Mouse (Mus musculus): ENCODE measurements at regions not wholly inside any gene's neighbourhood (a gene's known extent, or its start where the extent isn't known, plus 50 kb on each side); places are given as distances from the start of the nearest gene placed in this dataset.

DNA sequence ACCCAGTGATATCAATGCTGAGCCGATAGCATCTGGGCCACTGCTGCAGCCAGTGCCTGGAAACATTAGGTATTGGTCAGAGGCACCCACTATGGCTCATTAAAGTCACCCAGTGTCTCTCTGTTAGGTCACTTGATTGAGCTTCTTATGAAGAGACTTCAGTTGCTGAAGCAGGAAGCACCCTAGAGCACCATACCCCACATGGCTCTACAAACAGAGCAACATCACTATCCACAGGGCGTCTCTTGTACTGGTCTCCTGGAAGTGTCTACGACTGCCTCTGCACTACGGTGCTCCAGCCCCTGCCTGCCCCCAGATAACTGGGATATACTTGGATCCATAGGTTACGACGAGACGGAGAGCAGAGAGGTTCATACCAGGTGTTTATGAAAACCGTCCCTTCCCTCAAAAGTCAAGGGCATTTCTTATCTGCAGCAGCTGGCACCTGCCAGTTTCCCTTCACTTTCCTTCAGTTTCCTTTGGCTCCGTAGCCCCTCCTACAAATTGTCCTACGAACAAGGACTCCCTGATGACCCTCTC is 100.6 kb upstream of the Fut8 start:
- intact Hi-C loops (cut with DNase I), result no loop called here
- no peak for DNase-seq

- intact Hi-C loops (cut with DNase I), result no loop called here
These were observed 102.3 kb upstream of the Fut8 start for GRCm38 (mm10) chr12:77135661-77136060.

DNA sequence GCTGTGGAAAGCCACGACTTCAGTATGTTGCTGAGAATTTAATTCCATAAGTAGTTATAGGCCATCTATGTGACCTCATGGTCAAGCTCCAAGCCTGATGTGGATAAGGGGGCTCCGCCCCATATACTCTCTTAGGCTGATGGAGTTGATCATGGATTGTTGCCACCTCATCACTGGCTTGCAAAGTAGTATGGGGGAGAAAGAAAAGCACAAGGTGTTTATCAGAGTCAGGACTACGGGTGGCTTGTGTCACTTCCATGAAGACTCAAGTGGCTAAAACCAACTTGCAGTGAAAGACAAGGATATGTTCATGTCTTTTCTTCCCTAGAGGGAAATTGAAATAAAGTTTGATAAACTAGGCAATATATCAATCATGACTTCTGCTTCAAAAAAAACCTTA is 102.9 kb upstream of the Fut8 start:
- no peak for DNase-seq
- intact Hi-C loops (cut with DNase I), result no loop called here

More at GRCm38 (mm10) chr12:77135661-77136060, 102.3 kb upstream of the Fut8 start:
- DNase-seq, result no peak

- intact Hi-C loops (cut with DNase I), result no loop called here
These were observed 103.5 kb upstream of the Fut8 start for GRCm38 (mm10) chr12:77134306-77135010.

DNA sequence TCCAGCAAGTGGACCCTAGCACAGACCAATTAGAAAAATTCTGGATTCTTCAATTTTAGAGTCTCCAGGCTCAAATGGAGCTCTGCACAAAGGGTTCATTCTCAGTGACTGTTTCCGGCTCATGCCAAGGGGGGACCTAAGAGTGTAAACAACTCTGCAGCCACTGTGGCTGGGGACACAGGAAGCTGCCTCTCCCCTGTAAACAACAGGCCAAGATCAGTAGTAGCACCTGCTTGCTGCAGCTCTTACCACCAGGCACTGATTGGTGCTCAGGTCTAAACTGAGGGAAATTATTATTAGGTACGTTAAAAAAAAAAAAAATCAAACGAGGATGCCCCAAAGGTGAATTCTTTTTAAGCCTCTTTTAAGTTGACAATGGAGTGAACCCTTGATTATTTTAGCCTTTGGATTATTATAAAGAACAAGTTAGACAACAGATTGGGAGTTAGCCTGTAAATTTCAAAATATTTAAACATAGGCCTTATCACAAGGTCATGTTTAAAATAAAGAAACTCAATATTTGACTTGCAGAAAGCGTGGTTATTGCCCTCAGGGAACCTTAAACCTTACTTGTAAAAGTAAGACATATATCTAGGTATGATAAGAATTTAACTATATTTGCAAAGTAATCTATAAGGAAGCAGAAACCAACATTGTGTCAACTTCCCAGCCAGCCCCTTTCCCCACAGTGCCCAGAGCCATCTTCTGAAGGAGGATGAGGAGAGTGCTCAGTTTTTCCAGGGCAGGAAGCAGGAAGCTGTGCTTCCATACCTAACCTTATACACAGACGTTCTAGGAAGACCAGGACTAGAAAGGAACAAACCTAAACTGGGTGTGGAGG is 104.2 kb upstream of the Fut8 start:
- intact Hi-C loops (cut with DNase I), result no loop called here
- no peak for DNase-seq

More at GRCm38 (mm10) chr12:77134306-77135010, 103.5 kb upstream of the Fut8 start:
- DNase-seq, result no peak

GRCm38 (mm10) chr12:77131328-77131727 is 106.6 kb upstream of the Fut8 start:
- intact Hi-C loops (cut with DNase I), result no loop called here
- no peak for DNase-seq

DNA sequence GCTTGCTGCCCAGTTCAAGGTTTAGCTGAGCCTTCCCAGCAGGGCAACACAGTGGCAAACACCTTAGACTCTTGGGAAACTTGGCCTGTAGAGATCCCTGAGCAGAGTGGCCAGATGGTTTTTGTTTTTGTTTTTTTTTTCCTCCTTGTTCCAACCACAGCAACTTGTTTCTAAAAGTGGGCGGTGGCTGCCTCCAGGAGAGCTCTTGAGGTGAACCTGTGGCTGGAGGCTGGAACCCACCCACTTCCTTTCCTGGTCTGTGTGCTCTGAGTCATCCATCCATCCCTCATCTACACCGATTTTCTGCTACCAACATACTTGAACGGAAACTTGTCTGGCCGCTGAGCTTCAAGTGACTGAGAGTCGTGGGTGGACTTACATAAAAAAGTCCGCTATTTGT is 107.4 kb upstream of the Fut8 start:
- intact Hi-C loops (cut with DNase I), result no loop called here

GRCm38 (mm10) chr12:77124267-77124666 is 113.7 kb upstream of the Fut8 start:
- DNase-seq, result no peak
- intact Hi-C loops (cut with DNase I), result no loop called here

More for the DNA sequence above, 107.4 kb upstream of the Fut8 start:
- no peak for DNase-seq

DNA sequence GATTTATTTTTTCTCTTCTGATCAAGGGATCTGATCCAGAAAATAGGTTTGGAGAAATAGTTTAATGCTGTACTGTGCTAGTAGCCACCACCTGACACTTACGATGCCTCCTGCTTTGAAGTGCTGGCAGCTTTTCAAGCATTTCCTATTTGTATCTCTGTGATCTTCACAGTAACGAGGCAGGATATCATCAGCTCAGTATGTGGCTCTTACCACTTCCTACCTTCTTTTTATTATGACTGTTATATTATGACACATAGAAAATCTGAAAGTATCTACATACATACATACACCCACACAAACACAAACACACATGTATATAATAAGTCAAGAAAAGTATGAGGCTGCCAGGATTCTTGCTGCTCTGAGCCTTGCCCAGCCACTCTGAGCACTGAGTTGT is 124.4 kb upstream of the Fut8 start:
- no peak for DNase-seq
- intact Hi-C loops (cut with DNase I), result no loop called here

DNA sequence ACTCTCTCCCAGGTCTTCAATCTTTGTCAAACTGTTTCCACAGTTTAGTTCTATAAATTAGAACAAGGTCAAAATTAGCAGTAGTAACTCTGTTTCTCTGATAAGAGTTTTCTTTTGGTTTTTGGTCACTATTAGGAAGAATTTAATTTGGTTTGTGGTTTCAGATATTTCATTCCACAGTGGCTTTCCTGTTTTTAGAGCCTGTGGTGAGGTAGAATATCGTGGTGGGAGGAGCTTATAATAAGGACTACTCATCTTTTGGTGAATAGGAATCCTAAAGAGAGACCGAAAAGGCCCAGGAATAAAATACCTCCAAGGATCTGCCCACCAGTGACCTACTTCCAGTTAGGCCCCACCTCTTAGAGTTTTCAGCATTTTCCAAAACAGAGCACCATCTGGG is 125.8 kb upstream of the Fut8 start:
- intact Hi-C loops (cut with DNase I), result no loop called here
- no peak for DNase-seq

DNA sequence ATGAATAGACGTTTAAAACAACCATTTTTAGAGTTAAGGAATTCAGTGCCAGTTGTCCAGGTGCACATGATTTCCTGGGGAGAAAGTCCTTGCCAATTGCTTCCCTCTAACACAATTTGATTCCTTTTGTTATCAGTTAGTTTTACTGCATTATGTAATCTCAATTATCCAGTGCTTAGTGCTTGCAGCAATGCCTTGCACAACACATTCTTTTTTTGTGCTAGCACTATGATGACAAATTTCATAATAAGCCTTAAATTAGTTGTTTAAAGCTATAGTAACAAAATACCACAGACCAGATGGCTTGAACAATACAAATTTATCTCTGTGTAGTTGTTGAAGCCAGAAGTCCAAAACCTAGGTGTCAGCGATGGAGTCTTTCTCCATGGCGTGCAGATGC is 130.7 kb upstream of the Fut8 start:
- no peak for DNase-seq
- intact Hi-C loops (cut with DNase I), result no loop called here

DNA sequence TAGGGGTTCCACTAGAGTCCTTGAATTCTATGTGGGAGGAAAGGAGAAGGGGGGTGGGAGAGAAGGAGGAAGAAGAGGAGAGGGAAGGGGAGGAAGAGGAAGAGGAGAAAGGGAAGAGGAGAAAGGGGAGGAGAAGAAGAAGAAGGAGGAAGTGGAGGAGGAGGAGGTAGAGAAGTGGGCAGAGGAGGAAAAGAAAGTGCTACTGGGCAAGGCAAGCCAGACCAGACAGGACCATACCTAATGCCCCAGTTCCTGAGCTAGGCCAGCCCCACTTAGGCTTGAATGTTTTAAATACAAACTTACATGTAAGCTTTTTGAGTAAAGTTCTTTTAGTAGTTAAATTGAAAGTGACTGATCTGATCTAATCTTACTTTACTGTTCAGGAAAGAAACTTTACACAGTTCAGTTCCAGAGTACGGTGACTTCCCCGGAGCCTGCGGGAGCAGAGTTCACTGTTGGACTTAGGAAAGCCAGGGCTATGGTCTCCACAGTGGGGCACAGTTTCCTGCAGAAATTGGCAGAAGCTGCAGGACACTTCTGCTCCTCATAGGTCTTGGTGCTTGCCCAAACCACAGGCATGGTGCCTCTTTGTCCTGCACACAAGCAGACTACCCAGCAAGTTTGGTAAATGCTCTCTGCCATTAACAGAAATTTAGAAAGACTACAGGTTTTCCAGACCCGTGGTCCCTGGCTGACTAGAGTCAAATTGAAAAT is 131.9 kb upstream of the Fut8 start:
- intact Hi-C loops (cut with DNase I), result no loop called here
- no peak for DNase-seq

DNA sequence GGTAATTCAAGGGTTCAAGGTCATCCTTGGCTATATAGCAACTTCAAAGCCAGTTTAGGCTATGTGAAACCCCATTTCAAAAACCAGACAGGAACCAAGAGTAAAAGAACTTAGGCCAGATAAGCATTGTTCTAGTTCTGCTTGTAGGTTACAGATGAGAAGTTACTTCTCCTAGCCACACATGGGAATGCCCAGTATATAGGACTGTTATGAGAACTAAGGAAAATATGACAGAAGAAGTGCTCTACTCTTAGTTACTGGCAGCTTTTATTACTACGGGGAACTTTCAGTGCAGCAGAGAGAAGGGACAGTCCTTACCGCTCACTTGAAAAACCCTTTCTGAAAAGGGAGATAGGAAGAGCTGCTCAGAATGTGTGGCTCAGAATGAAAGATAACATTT is 137.4 kb upstream of the Fut8 start:
- intact Hi-C loops (cut with DNase I), result no loop called here
- DNase-seq, result no peak

DNA sequence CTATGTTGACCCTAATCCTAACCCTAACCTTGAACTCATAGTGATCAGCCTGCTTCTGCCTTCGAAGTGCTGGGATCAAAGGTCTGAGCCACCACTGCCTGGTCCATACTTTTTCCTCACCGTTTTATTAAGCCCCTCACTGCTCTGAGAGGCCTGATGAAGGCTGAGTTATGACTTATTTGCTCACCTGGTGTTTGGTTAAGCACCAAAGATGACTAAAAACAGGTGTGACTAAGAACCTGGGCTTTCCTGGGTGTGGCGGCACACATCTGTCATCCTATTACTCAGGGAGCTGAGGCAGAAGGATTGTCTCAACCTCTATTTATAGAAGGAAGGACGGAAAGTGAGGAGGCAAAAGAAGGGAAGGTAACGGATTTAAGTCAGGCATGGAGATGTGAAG is 137.5 kb upstream of the Max start:
- intact Hi-C loops (cut with DNase I), result no loop called here
- DNase-seq, result no peak

DNA sequence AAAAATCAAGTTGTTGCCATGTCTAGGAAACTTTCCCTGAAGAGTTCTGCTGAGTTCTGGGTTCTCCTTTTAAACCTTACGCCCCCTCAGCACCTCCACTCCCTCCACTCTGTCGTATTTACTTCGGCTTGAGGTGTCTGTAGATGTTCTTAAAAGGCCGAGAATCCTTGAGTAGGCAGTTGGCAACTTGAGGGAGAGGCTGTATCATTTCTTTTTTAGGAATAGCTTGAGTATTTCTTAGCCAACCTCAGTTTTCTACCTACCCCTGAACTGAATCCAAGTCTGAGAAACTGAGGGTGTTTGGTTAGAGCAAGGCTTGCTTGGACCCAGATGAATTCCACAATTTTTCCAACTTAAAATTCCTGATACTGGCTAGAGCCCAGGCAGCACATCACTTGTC is 136.8 kb upstream of the Max start:
- DNase-seq, result no peak
- intact Hi-C loops (cut with DNase I), result no loop called here

- DNase-seq, result no peak
- intact Hi-C loops (cut with DNase I), result no loop called here
These were observed 135.8 kb upstream of the Max start for GRCm38 (mm10) chr12:77097831-77098230.

DNA sequence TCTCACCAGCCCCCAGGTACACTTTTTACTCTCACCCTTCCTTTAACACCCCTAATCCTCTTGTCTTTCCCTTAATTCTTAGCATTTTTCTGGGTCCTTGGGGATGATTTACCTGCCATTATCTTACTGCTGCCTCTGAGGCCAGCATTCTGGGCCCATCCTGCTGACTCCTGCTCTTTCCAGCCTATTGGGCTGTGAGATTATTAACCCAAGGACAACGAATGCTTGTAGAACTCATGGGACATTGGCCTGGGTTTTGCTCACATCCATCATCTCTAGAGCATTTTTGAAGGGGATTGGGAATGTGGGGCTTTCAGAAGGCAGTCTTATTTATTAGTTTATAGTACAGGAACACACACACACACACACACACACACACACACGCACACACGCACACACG is 134.5 kb upstream of the Max start:
- no peak for DNase-seq
- intact Hi-C loops (cut with DNase I), result no loop called here

GRCm38 (mm10) chr12:77094999-77095915 is 133.3 kb upstream of the Max start:
- intact Hi-C loops (cut with DNase I), result no loop called here
- no peak for DNase-seq

GRCm38 (mm10) chr12:77094168-77094567 is 132.2 kb upstream of the Max start:
- DNase-seq, result no peak
- intact Hi-C loops (cut with DNase I), result no loop called here

DNA sequence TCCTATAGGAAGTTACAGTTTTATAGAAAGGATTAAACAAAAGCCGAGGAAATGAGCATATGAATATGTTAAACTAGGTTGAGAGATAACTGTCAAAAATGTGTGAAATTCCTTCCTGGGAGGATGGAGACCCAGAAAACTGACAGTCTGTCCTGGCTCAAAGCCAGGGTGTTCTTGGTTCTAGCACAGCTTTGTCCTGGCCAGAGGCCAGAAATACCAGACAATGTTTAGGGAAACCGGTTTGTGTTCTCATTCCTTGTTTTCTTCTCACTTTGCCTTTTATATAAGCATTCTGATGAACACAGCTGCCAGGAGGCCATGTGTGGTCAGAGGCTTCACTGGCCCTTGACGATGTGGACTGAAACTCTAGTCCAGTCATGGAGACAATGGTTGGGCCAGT is 130.7 kb upstream of the Max start:
- intact Hi-C loops (cut with DNase I), result no loop called here

More for the DNA sequence above, 130.7 kb upstream of the Max start:
- DNase-seq, result peak; percentile 18 to 27
